In the genomic region with DNA sequence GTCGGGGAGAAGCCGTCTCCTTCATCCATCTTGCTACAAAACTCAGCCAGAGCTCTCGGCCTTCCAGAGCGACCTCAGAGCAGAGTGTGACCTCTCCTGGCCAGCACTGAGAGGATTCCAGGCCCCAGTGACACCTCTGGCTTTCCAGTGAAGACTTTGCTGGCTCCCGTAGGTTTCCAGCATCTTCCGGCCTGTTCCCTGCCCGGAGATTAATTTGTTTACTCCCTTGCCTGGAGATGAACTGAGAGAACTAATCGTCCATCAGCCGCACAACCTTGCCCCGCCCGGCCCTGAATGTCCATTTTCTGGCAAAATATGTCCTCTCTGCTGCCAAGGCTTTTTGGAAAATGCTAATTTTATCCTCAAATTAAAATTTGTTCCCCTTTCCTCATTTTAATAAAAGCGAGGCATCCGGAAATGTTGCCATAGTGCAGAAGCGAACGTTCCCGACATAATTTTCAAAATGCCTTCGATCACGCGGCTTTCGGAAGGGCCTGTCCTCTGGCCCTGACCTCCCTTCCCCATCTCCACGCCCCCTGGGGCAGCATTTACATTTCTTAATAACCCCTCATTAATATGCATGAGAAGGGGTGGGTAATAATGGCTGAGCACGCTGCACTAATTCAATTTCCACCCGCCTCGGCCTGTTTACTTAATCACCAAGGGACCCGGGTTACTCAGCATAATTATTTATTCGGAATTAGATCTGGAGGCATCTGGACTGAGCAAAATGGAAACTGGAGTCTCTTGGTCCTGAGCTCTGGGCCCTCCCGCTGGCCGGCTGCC, we compare ENCODE assay signal across 10 mouse cellular contexts. TPM values are rescaled to one million over a fixed set of nuclear protein-coding genes. Genes with fewer than 3 reads are reported as not detected.
DNase-seq lines count a peak whose midpoint lies in the region; ATAC-seq and TF ChIP-seq lines count a peak whose summit lies in the region.
"Had no signal": no experiment of that assay in that cellular context is flagged by ENCODE, and none has a peak within 500 bp of the region (broad histone marks: within the 10 kb centered on the region; RNA-seq: fewer than 3 reads in every experiment).

No protein-coding gene starts in this region.

- peak; percentile 77 for DNase-seq in kidney, adult 2 months
- peak; percentile 34 for DNase-seq in forebrain, embryonic 10.5 days (ENCODE audit: extremely low spot score, low spot score)
- peak; percentile 70 for DNase-seq in kidney, adult 9 months
- no peak for DNase-seq in left cerebral cortex, postnatal 14 days (ENCODE audit: low spot score in 2 of 2)
- DNase-seq in liver, embryonic 11.5 days (ENCODE audit: low spot score): no peak

- ATAC-seq in kidney, embryonic 15.5 days (replicated peaks; ENCODE audit: low FRiP score): no peak
- peak; percentile 56 for ATAC-seq in neural tube, embryonic 13.5 days (ENCODE audit: low read depth)
- no peak for ATAC-seq in intestine, postnatal 0 days
- ATAC-seq in liver, embryonic 11.5 days (replicated peaks; ENCODE audit: low FRiP score): no peak

- intact Hi-C loops in left cerebral cortex, postnatal 14 days (cut with DNase I): no loop called here

- peak overlapping the region; percentile 75 for H3K27ac ChIP-seq in kidney, adult 2 months (ENCODE audit: insufficient read depth, low read depth, low read length)
- H3K27ac ChIP-seq in kidney, embryonic 15.5 days: no peak overlapping the region
- H3K27ac ChIP-seq in forebrain, embryonic 10.5 days: peak overlapping the region; percentile 67
- H3K27ac ChIP-seq in neural tube, embryonic 13.5 days (replicated peaks): peak overlapping the region; percentile 84
- no peak overlapping the region for H3K27ac ChIP-seq in intestine, postnatal 0 days (ENCODE audit: low read depth, low read length)
- no peak overlapping the region for H3K27ac ChIP-seq in liver, embryonic 11.5 days (ENCODE audit: low read depth, low read length)
- H3K27ac ChIP-seq: liver, embryonic 14.5 days had no signal

- TF ChIP-seq CTCF in kidney, adult 2 months (conservative IDR thresholded peaks at IDR 0.05; ENCODE audit: insufficient read depth, insufficient read length, low read depth, low read length): 0 out of 2 replicates have a peak, but pooled peaks have one; percentile 12
- no peak for TF ChIP-seq CTCF in intestine, postnatal 0 days (IDR thresholded peaks at IDR 0.05; ENCODE audit: low read depth)

- H3K4me3 ChIP-seq in kidney, adult 2 months (ENCODE audit: insufficient read depth, low read depth, low read length): no peak overlapping the region
- no peak overlapping the region for H3K4me3 ChIP-seq in kidney, embryonic 15.5 days (replicated peaks)
- peak overlapping the region; percentile 30 for H3K4me3 ChIP-seq in forebrain, embryonic 10.5 days
- H3K4me3 ChIP-seq in neural tube, embryonic 13.5 days: no peak overlapping the region
- no peak overlapping the region for H3K4me3 ChIP-seq in intestine, postnatal 0 days (ENCODE audit: low read depth, low read length)
- H3K4me3 ChIP-seq in liver, embryonic 11.5 days (ENCODE audit: low read depth, low read length): no peak overlapping the region

- no peaks in the 10 kb centered on the region for H3K27me3 ChIP-seq in kidney, adult 2 months (replicated peaks; ENCODE audit: control insufficient read depth, insufficient read depth, low read length)
- no peaks in the 10 kb centered on the region for H3K27me3 ChIP-seq in kidney, embryonic 15.5 days
- peaks cover 70% of the 10 kb centered on the region for H3K27me3 ChIP-seq in forebrain, embryonic 10.5 days (ENCODE audit: poor library complexity, severe bottlenecking)
- H3K27me3 ChIP-seq in neural tube, embryonic 13.5 days: no peaks in the 10 kb centered on the region
- no peaks in the 10 kb centered on the region for H3K27me3 ChIP-seq in intestine, postnatal 0 days (replicated peaks; ENCODE audit: control insufficient read depth, insufficient read depth, low read length)
- peaks cover 12% of the 10 kb centered on the region; the same call in 1 of the 2 replicates for H3K27me3 ChIP-seq in liver, embryonic 11.5 days (replicated peaks; ENCODE audit: control insufficient read depth, insufficient read depth, low read length)

- H3K4me1 ChIP-seq in kidney, adult 2 months (ENCODE audit: control insufficient read depth, insufficient read depth, low read length): 0 out of 2 replicates have a peak, but pooled peaks cover 3% of the 10 kb centered on the region
- peaks cover 23% of the 10 kb centered on the region for H3K4me1 ChIP-seq in kidney, embryonic 15.5 days
- H3K4me1 ChIP-seq in forebrain, embryonic 10.5 days: peaks cover 49% of the 10 kb centered on the region
- peaks cover 49% of the 10 kb centered on the region for H3K4me1 ChIP-seq in neural tube, embryonic 13.5 days (replicated peaks)
- no peaks in the 10 kb centered on the region for H3K4me1 ChIP-seq in intestine, postnatal 0 days (replicated peaks; ENCODE audit: control insufficient read depth, insufficient read depth, low read length)
- H3K4me1 ChIP-seq in liver, embryonic 11.5 days (replicated peaks; ENCODE audit: control insufficient read depth, insufficient read depth, low read length): no peaks in the 10 kb centered on the region

- TF ChIP-seq POLR2A in kidney, adult 2 months (IDR thresholded peaks at IDR 0.05; ENCODE audit: low read depth, low read length): no peak

- H3K36me3 ChIP-seq in kidney, adult 2 months (ENCODE audit: control insufficient read depth, insufficient read depth, low read length): no peaks in the 10 kb centered on the region
- no peaks in the 10 kb centered on the region for H3K36me3 ChIP-seq in kidney, embryonic 15.5 days
- H3K36me3 ChIP-seq in forebrain, embryonic 10.5 days (replicated peaks): no peaks in the 10 kb centered on the region
- H3K36me3 ChIP-seq in neural tube, embryonic 13.5 days: no peaks in the 10 kb centered on the region
- no peaks in the 10 kb centered on the region for H3K36me3 ChIP-seq in intestine, postnatal 0 days (ENCODE audit: control insufficient read depth, insufficient read depth)
- no peaks in the 10 kb centered on the region for H3K36me3 ChIP-seq in liver, embryonic 11.5 days (ENCODE audit: control insufficient read depth, insufficient read depth, low read length)
- H3K36me3 ChIP-seq: G1E had no signal

- no peaks in the 10 kb centered on the region for H3K9me3 ChIP-seq in kidney, embryonic 15.5 days (replicated peaks)
- no peaks in the 10 kb centered on the region for H3K9me3 ChIP-seq in forebrain, embryonic 10.5 days
- no peaks in the 10 kb centered on the region for H3K9me3 ChIP-seq in neural tube, embryonic 13.5 days
- H3K9me3 ChIP-seq in intestine, postnatal 0 days (ENCODE audit: control insufficient read depth): no peaks in the 10 kb centered on the region
- H3K9me3 ChIP-seq in liver, embryonic 11.5 days (ENCODE audit: control insufficient read depth, low read length): no peaks in the 10 kb centered on the region
- H3K9me3 ChIP-seq: G1E had no signal

- H3K4me2 ChIP-seq in kidney, embryonic 15.5 days: no peak overlapping the region
- H3K4me2 ChIP-seq in neural tube, embryonic 13.5 days: no peak overlapping the region
- no peak overlapping the region for H3K4me2 ChIP-seq in intestine, postnatal 0 days (replicated peaks; ENCODE audit: low read depth)
- no peak overlapping the region for H3K4me2 ChIP-seq in liver, embryonic 11.5 days

- H3K9ac ChIP-seq in kidney, embryonic 15.5 days: no peak overlapping the region
- 0 out of 2 replicates have a peak overlapping the region, but pooled peaks have one; percentile 17 for H3K9ac ChIP-seq in neural tube, embryonic 13.5 days
- no peak overlapping the region for H3K9ac ChIP-seq in intestine, postnatal 0 days (ENCODE audit: low read depth, low read length)
- H3K9ac ChIP-seq in liver, embryonic 11.5 days (ENCODE audit: low read depth, low read length): no peak overlapping the region
- H3K9ac ChIP-seq: liver, embryonic 14.5 days had no signal

- 43% methylated on average over 28 of the region's 28 CpGs for WGBS in kidney, adult 2 months
- WGBS in kidney, embryonic 15.5 days: 45% methylated on average over 28 of the region's 28 CpGs
- WGBS in forebrain, embryonic 10.5 days: 20% methylated on average over 28 of the region's 28 CpGs
- 21% methylated on average over 28 of the region's 28 CpGs for WGBS in neural tube, embryonic 13.5 days
- WGBS in intestine, postnatal 0 days: 39% methylated on average over 28 of the region's 28 CpGs
- 44% methylated on average over 28 of the region's 28 CpGs for WGBS in liver, embryonic 11.5 days

RNA-seq across cellular contexts. Expression of a gene that starts 32.0 kb away (rescaled TPM):
- polyA plus RNA-seq in kidney, adult 2 months (2012; rRNA removed): 16.7 and 17.6 TPM in 2 replicates
- 72.7 and 75.3 TPM in 2 replicates for polyA plus RNA-seq in kidney, embryonic 15.5 days (2015; fragmentation: Nextera tagmentation; extraction: Ambion mirVana)
- polyA plus RNA-seq in forebrain, embryonic 10.5 days (2016; fragmentation: Nextera tagmentation; extraction: Ambion mirVana): 98.8 and 104 TPM in 2 replicates
- 69.7 and 72.2 TPM in 2 replicates for polyA plus RNA-seq in neural tube, embryonic 13.5 days (2015; fragmentation: Nextera tagmentation; extraction: Ambion mirVana)
- 10 to 100 TPM; 23.7 to 26.1 TPM for total RNA-seq in left cerebral cortex, postnatal 14 days (2021)
- polyA plus RNA-seq in intestine, postnatal 0 days (2015; fragmentation: Nextera tagmentation; extraction: Ambion mirVana): 19.4 and 19.5 TPM in 2 replicates
- 56.3 and 65.0 TPM in 2 replicates for polyA plus RNA-seq in liver, embryonic 11.5 days (2014; fragmentation: Nextera tagmentation; extraction: Ambion mirVana)

Comparison
In these comparisons a context has a peak if more than half of its experiments do, and no peak if none do; other contexts are left out.
1. H3K27ac ChIP-seq: peak in kidney, adult 2 months (single experiment), forebrain, embryonic 10.5 days (single experiment) and neural tube, embryonic 13.5 days (single experiment); none in kidney, embryonic 15.5 days (single experiment), intestine, postnatal 0 days (single experiment) and liver, embryonic 11.5 days (single experiment).
2. DNase-seq: peak in kidney, adult 2 months (single experiment), forebrain, embryonic 10.5 days (single experiment) and kidney, adult 9 months (single experiment); none in left cerebral cortex, postnatal 14 days (0 of 2) and liver, embryonic 11.5 days (single experiment).